Mouse (Mus musculus) v-Abl transformed pro-B cells (cell line): ENCODE measurements at regions not wholly inside any gene's neighbourhood (a gene's known extent, or its start where the extent isn't known, plus 50 kb on each side); places are given as distances from the start of the nearest gene placed in this dataset.

Source experiments
- in situ Hi-C, 2 experiments: fragments of 400-800 bp; cut with MboI; formaldehyde crosslinking; loops; one replicate each; pipeline ENCODE4 v1.15.1; 2025; ENCODE audit not compliant: unreplicated experiment in 2 of 2

DNA sequence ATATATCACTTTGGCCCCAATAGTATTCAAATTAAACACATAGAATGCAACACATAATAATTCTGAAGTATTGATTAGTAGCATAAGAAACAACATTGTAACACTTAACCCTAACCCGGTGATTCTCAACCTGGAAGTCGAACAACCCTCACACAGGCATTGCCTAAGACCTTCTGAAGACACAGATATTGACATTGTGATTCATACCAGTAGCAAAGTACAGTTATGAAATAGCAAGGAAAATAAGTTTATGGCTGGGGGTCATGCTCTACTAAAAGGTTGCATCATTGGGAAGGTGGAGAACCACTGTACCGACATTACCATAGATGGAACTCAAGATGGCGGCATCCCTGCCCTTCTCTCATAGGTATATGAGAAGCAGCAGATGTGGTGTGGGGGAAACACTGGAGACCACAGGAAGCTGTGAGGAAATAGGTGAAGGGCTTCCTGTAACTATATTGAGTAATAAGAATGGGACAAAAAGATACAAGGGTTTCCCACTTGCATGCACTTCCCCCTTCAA lies 231.1 kb upstream of the Hnrnpa3 start:
- in situ Hi-C loops = no loop called here

DNA sequence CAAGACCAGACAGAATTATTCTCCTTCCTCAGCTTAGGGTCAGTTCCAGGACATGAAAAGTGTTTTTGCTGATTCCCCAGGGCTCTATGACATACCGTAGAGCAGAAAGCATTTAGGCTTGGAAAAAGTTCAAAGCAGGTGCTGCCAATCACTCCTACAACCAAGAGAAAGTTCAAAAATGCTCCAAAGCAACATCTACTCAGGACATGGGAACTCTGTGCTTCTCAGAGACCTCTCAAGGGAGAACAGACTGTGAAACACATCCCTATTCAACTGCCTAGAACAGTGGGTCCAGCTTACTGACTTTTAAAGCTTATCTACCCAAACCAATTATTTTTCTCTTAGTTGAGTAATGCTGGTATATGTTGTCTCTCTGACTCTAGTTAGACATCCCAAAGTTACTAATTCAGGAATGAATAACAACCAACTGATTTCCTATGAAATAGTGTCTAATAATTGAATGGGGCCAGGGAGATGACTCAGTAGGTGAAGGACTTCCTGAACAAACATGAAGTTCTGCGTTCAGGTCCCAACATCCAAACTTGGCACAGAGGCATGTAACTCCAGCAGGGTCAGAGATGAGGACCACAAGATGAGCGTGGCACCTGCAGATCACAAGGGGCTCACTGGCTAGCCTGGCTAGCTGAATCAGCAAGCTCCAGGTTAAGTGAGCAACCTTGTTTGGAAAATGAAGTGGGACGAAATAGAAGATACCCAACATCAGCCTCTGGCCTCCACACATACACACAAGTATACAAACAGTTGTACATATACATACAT lies 228.7 kb upstream of the Hnrnpa3 start:
- in situ Hi-C loops = no loop called here

DNA sequence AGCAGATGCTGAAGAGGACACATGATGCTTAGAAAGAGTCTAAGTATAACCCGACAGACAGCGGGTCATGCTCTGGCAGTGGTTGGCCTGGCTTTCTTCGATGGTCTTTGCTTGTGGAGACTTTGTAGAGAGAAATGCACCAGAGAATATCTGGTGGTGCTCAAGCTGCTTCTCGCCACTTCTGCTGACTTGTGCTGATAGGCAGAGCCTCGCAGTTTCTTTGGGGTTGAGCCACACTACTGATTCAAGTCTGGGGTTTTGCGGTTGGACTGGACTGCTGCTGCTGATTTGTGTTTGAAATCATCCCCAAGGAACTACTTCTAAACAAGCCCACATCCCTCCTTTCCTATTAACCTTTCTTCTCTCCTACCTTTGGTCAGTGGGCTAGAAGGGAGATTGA lies 227.1 kb upstream of the Hnrnpa3 start:
- in situ Hi-C loops = no loop called here

DNA sequence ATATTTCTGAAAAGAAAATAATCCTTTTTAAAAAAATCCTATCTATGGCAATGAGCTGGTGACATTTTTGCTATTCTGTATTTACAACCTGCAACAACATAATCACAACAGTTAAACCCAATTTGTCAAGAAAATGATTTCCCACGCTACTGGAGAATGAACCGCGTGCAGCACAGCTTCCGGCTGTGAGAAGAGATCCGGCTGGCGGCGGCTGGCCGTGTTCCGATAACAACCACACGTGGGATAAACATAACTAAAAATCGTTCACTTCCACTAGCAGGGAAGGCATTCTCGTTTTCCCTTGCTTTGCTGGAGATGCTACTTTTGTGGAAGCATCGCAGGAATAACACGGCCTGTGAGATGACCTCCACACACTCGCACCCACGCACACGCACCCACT lies 224.5 kb upstream of the Hnrnpa3 start:
- in situ Hi-C loops = no loop called here

DNA sequence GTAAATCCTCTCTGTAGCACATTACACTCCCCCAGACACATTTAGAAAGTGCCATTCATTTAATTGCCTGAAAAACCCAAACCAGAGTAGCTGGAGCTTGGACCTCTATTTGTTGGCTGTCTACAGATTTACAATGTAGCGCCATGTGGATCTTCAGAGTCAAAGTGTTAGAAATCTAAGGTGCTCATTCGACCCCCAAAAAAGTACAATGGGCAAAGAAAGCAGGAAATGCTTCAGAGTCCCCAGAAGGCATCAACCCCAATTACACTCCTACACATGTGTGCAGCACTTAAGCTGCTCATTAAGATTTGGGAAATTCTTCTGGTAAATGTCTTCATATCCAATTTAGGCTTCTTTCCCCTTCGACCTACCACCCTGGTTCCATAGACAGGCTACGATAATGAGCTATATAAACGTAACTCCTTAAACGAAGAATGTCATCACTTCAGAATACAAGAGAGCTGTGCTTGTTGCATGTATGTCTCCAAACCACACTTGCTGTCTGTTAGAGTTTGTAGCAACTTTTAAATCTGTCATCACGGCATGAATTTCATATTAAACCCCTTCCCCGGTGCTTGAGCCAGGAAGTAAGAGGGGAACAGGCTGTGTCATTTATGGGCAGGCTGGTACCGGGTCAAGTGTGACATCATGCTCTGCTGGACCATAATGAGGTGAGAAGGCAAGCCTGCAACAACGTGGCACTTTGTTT lies 219.4 kb upstream of the Hnrnpa3 start:
- in situ Hi-C loops = no loop called here

DNA sequence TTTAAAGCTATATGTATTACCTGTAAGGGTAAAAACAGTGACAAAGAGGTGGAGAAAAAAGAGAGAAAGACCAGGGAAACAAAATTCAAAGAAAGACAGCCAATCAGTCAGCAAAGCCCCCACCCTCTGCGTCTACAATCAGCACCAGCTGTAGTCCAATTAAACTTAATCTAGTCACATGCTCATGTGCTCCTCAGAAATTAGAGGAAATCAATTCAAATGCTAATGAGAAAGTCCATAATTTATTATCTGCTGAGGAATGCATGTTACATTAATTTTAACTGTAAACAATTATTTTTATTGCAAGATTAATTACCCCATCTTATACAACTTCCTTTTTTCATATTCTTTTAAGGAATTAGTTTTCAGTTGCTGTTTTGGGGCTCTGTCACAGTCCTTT lies 216.4 kb upstream of the Hnrnpa3 start:
- in situ Hi-C loops = no loop called here

DNA sequence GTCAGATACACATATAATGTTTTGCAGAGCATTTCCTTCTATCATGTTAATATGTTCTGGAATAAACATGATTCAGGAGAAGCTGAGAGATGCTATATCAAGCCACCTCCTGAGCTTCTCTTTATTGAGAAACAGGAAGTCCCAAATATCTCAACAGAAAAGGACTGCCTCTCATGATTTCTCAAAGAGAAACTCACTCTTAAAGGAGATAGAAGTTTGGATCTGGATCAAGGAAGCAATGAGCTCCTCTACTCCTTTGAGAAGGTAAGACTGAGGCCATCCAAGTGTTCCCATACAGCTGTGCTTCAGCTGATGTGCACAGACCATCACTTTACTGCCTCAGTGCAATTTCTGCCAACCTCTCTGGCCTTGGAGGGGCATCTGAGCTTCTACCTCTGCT lies 213.9 kb upstream of the Hnrnpa3 start:
- in situ Hi-C loops = no loop called here

DNA sequence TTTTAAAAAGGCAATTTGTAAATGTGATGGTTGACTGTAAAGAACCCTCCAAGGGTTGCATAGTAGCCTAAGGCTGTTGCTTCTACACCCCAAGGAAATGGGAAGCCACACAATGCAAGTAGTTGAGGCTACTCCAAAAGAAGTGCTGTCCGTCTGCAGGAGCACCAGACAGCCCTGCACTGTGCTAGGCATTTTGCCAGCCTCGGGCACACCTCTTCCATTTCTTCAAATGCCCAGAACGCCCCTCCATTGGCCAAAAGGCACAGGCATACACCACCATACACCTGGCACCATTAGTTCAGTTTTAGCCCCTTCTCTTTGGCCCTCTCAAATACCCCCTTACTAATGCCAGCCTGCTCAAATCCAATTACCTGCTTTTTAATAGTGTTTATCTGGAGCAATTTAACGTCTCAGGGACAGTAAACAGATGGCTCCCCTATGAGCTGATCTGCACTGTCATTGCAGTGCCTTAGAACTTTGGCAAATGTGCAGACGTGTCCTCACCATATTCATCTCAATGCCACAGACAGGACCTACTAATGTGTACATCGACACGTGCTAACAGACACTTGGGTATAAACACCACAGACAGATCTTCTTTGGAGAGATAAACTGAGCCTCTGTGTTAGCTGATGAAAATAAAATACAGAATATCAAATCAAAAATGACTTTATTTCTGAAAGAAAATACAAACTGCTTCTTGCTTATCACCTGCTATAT lies 211.9 kb upstream of the Hnrnpa3 start:
- in situ Hi-C loops = no loop called here

DNA sequence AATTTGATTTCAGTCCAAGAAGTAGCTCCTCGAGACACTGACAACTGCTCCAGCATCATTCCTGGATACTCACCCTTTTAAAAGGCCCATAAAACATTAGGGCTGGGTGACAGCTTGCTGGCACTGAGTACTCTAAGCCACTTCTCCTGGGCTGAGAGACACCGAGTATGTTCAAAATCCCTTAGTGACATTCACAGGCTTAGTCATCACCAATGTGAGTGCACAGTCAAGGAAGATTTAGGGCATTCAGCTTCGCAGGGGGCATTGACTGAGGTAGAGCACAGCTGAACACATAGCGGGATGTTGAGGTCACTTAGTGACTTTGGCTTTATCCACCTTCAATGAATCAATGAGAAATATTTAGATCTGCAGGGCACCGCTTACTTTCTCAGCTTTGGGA lies 210.8 kb upstream of the Hnrnpa3 start:
- in situ Hi-C loops = no loop called here

DNA sequence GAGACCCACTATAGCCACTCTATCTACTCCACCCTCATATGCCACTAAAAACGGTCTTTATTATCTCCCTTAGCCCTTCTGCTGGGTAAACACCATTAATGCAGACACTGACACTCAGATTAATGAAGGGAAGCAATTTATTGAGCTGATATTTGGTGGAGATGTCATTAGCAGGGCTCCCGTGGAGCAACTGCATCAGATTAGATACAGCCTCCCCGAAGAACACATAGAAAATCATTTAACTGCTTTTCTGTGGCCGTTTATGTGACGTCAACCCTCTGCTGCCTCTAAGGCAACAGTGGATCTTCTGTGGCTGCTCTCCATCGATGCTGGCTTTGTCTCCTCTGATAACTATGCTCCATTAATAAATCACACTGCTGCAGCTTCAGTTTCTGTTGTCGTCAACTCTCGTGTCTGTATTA lies 207.2 kb upstream of the Hnrnpa3 start:
- in situ Hi-C loops = loop anchor here in 1 of 2 experiments (25.0 kb wide), 1 partner anchor 335 kb away; no protein-coding TSS in a partner anchor

DNA sequence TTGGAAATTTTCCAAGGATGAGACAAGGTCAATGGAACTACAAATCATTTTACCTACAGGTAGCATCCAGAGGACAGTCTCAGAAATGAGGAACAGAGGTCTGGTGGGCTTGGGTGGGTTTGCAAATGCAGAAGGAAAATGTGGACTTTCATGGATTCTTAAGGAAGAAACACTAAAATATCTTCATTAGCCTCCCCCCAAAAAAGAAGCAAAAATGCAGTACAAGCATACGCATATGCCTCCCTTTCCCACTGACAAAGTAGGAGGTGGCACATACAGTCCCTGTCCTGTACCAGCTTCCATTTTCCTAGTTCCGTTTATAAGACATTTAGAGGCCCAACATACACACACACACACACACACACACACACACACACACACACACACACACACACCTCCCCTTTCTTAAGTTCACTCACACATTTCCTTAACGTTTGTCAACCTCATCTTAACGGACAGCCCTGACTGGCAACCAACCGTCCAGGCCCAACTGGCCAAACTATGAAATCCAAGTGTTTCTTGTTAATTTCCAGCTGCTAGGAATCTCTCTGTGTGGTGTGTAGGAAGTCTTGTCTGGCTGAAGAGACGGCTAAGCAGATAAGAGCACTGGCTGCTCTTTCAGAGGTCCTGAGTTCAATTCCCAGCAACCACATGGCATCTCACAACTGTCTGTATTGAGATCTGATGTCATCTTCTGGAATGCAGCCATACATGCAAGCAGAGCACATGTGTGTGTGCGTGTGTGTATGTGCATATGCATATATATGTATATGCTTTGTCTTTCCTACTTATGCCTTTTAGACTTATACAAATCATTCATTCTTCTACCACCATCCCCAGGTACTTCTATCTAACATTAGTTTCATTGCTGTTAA lies 206.6 kb upstream of the Hnrnpa3 start:
- in situ Hi-C loops = loop anchor here in 1 of 2 experiments (25.0 kb wide), 1 partner anchor 335 kb away; no protein-coding TSS in a partner anchor

DNA sequence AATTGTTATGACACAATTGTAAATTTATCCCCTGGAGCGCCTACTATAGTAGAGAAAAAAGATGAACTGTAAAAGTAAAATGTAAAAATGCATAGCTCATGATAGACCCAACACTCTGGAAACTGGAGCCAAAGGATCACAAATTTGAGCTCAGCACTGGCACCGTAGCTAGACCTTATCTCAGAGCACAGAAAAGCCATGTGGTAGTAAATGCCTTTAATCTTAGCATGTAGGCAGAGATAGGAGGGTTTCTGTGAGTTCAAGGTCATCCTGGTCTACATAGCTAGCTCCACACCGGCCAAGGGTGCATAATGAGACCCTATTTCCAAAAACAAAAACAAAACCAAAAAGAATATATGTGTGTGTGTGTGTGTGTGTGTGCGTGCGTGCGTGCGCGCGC lies 203.6 kb upstream of the Hnrnpa3 start:
- in situ Hi-C loops = loop anchor here in 1 of 2 experiments (25.0 kb wide), 1 partner anchor 332 kb away; no protein-coding TSS in a partner anchor

DNA sequence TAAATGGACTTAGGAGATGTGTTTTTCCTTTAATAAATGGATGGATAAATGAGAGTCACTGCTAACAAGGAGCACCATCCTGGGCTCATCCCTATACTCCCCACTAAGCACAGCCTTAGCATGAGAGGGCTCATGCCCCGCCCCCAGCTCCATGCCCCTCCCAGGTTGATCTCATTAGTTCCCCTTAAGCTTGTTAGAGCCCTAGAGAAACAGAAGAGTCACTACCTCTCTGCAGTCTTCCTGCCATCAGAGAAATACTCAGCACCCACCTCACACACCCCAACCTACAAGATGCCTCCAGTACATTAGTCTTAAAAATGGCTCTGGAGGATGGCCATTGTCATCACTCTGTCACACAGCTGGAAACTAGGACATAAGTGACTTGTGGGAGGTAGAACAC lies 202.8 kb upstream of the Hnrnpa3 start:
- in situ Hi-C loops = loop anchor here in 1 of 2 experiments (25.0 kb wide), 1 partner anchor 331 kb away; no protein-coding TSS in a partner anchor

DNA sequence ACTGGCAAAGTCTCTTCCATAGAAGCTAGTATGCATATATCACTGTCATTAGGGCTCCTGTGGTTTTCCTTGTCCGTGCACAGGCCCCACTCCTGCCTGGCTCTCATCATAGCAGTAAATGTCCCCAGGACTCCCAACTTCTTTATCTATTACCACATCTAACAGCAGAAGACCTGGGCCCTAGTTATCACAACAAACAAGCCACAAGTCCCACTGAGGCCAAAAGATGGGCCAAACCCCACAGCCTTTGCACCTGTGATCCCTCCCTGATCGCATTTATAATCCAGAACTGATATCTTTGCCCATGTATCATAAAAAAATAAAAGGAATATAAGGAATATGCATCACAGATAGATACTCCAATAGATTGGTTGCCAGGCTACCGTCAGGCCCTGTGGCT lies 201.6 kb upstream of the Hnrnpa3 start:
- in situ Hi-C loops = loop anchor here in 1 of 2 experiments (25.0 kb wide), 1 partner anchor 330 kb away; no protein-coding TSS in a partner anchor

DNA sequence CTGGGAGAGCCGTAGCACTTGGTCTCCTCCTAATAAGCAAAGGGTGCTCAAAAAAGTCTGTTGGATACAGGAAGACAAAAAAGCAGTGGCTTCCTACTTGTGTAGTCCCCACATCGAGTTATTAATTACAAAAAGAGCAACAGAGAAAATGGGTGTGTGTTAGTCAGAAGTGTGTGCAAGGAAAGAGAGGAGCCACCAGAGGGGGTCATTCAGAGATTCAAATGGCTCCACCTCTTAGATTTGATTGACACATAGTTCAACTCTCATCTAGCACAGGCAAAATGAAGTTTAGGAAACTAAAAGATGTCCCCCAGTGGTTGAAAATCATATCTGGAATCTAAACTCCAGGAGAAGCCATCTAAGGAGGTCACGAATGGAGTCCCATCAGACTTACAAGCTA lies 200.2 kb upstream of the Hnrnpa3 start:
- in situ Hi-C loops = loop anchor here in 1 of 2 experiments (25.0 kb wide), 1 partner anchor 328 kb away; no protein-coding TSS in a partner anchor

DNA sequence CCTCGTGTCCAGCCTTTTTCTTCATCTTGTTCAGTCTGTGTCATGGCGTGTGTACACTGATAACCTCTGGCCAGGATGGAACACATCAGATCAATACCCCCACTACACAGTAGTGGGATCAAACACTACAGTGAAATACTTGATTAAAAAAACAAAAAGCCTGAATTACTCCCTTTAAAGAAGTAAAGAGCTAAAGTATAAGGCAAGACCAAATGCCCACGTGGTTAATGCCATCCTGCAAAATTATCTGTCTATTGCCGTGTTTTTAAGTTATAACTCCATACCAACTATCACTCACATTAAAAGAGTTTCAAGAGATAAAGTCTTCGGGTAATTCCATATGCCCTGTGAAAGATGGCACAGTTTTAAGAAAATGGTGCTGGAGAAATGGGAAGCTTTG lies 198.6 kb upstream of the Hnrnpa3 start:
- in situ Hi-C loops = loop anchor here in 1 of 2 experiments (25.0 kb wide), 1 partner anchor 327 kb away; no protein-coding TSS in a partner anchor

DNA sequence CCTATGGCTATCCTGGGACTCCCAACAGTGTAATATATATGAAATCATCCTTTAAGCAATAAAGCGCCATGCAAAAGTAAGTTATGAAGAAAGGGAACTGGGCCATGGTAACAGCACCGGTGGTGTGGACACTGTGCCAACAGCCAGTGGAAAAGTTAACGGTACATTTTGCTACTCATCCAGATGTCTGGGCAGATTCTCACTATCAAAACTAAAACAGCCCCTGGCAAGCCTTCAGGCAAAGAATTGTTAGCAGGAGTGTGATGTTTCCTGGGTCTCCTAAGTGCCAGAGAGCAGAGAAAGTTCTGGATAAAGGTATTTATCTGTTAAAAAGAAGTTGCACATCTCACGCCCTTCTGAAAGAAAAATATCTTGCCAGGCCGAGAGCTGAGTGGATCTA lies 198.0 kb upstream of the Hnrnpa3 start:
- in situ Hi-C loops = loop anchor here in 1 of 2 experiments (25.0 kb wide), 1 partner anchor 326 kb away; no protein-coding TSS in a partner anchor

DNA sequence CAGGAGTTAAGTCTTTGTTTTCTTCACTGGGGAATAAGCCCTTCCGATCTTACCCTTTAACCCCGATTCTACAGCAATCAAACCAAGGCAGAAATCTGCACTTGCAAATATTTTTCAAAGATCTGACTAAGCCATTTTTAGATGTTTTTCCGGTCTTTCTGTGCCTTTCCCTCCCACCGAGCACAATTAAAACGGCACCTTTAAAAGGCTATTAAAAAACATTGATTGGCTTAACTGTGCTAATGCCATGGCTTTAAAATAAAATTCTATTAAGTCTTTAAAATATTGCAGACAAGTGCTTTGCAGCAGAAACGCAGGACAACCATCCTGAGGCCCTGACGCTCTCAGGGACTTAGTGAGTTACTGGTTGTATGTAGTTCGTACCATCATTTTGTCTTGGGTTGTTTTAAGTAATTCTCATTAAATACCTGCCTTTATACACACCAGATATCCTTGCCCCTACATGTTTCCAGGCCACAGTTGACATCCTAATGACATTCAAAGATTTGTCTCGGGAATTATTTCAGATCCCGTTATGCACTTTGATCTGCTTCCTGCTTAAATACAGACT lies 197.6 kb upstream of the Hnrnpa3 start:
- in situ Hi-C loops = loop anchor here in 1 of 2 experiments (25.0 kb wide), 1 partner anchor 326 kb away; no protein-coding TSS in a partner anchor

DNA sequence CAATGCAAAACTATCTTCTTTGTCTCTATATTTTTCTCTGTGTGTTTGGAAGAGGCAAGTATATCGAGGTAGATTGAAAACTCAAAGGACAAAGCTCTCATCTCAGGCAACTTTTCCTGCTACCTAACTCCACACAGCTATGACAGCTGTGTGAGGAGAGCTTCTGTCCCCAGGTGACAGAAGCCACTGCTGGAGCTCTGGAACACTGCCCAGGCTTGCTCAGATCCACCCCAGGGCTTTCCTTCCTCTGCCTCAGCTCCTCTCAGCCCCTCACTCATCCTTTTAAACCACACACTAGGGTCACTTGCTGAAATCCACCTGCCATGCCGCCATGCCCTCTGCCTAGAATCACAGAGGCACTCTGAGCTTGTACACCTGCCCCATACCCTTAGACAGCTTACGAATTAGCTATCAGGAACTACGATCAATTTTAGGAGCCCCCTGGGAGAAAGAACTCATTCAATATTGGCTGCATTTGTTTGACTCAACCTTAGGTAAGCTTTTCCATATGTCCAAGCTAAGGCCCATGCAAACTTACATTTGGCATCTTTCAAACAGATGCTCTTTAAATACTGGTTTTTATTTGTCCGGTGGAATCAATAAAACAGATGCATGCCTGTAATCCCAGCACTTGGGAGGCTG lies 196.9 kb upstream of the Hnrnpa3 start:
- in situ Hi-C loops = loop anchor here in 1 of 2 experiments (25.0 kb wide), 1 partner anchor 325 kb away; no protein-coding TSS in a partner anchor
